Mouse (Mus musculus) adrenal gland, postnatal 36 days (tissue): ENCODE results near the gene St6gal1. TPM values are rescaled to one million over a fixed set of nuclear protein-coding genes. Genes with fewer than 3 reads are reported as not detected.

ENCODE experiments used
- DNase-seq, 2 experiments: peaks; one replicate each; pipeline ENCODE4 v3.0.0; 2021; ENCODE audit warnings: mixed read lengths in 1 of 2
- total RNA-seq, 2 experiments: library from RNA; stranded (reverse); gene quantifications; 2 replicates each; pipeline ENCODE4 v1.2.3; 2021

St6gal1 gene
- total RNA-seq, 2 experiments from 2014 or later = 45.5 to 49.5 TPM

- no peak for DNase-seq
Measured at GRCm38 (mm10) chr16:23223166-23223870, 1.2 kb upstream of the St6gal1 start.

GRCm38 (mm10) chr16:23223871-23224469 lies 570 bp upstream of the St6gal1 start:
- DNase-seq = no peak

GRCm38 (mm10) chr16:23225069-23225721 lies 655 bp downstream of the St6gal1 start:
- peak; percentile 60 to 77 for DNase-seq

- peak; percentile 66 for DNase-seq
Measured at GRCm38 (mm10) chr16:23225821-23226600, 1.5 kb downstream of the St6gal1 start.

GRCm38 (mm10) chr16:23226601-23227351 lies 2.2 kb downstream of the St6gal1 start:
- DNase-seq = peak; percentile 45 to 49

- DNase-seq = no peak
Measured at GRCm38 (mm10) chr16:23227851-23228250, 3.3 kb downstream of the St6gal1 start.

- no peak for DNase-seq
Measured at GRCm38 (mm10) chr16:23228486-23228885, 3.9 kb downstream of the St6gal1 start.

- no peak for DNase-seq
Measured at GRCm38 (mm10) chr16:23229945-23230344, 5.4 kb downstream of the St6gal1 start.

- DNase-seq = peak; percentile 59 to 71
Measured at GRCm38 (mm10) chr16:23231168-23231567, 6.6 kb downstream of the St6gal1 start.

GRCm38 (mm10) chr16:23232691-23233090 lies 8.2 kb downstream of the St6gal1 start:
- DNase-seq = peak; percentile 59 to 65

- DNase-seq = peak; percentile 47 to 59
Measured at GRCm38 (mm10) chr16:23233496-23233895, 9.0 kb downstream of the St6gal1 start.

- DNase-seq = no peak
Measured at GRCm38 (mm10) chr16:23234557-23234956, 10.0 kb downstream of the St6gal1 start.

- DNase-seq = no peak
Measured at GRCm38 (mm10) chr16:23235173-23235694, 10.7 kb downstream of the St6gal1 start.

GRCm38 (mm10) chr16:23239583-23239982 lies 15.0 kb downstream of the St6gal1 start:
- DNase-seq = no peak

- DNase-seq = peak; percentile 90 to 94
Measured at GRCm38 (mm10) chr16:23240049-23240949, 15.8 kb downstream of the St6gal1 start.

- DNase-seq = no peak
Measured at GRCm38 (mm10) chr16:23240950-23241259, 16.4 kb downstream of the St6gal1 start.

- peak; percentile 31 to 39 for DNase-seq
Measured at GRCm38 (mm10) chr16:23243726-23244425, 19.3 kb downstream of the St6gal1 start.

- DNase-seq = peak; percentile 51 to 65
Measured at GRCm38 (mm10) chr16:23244486-23244885, 19.9 kb downstream of the St6gal1 start.

- DNase-seq = peak; percentile 42 to 61
Measured at GRCm38 (mm10) chr16:23249285-23249684, 24.7 kb downstream of the St6gal1 start.

GRCm38 (mm10) chr16:23249762-23250161 lies 25.2 kb downstream of the St6gal1 start:
- no peak for DNase-seq
